Mouse (Mus musculus): ENCODE data around the gene Nrl. TPM values are rescaled to one million over a fixed set of nuclear protein-coding genes. Genes with fewer than 3 reads are reported as not detected.

Nrl gene
- polyA plus RNA-seq, 1 experiment from 2014 or later: not detected

DNA sequence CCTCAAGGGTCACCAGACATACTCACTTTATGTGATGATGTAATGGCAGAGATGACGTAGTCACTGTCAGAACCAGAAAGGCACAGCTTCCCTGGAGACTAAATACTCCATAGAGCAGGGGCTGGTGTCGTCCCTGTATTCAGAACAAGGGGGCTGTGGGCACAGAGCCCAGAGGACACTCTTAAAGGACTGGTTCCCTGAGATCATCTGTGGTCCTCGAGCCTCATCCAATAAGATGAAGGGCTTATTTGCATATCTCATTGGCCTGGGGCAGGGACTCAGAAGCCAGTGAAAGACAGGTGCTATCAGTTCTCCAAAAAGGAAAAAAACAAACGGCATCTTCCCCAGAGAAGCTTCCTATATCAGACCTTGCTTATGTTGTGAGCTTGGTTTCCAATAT, 719 bp downstream of the Nrl start:
- 44% methylated on average over 4 of the region's 4 CpGs for WGBS
- no peak overlapping the region for H3K9ac ChIP-seq (replicated peaks; ENCODE audit: low read depth, low read length)
- no peaks in the 10 kb centered on the region for H3K36me3 ChIP-seq (ENCODE audit: control insufficient read depth, insufficient read depth, low read length)
- H3K4me1 ChIP-seq (ENCODE audit: control insufficient read depth, insufficient read depth, low read length): peaks cover 2% of the 10 kb centered on the region; the same call in 1 of the 2 replicates
- peaks cover 16% of the 10 kb centered on the region; the same call in 1 of the 2 replicates for H3K27me3 ChIP-seq (ENCODE audit: control insufficient read depth, insufficient read depth, low read length)
- H3K4me2 ChIP-seq (replicated peaks; ENCODE audit: low read depth, low read length): no peak overlapping the region
- no peaks in the 10 kb centered on the region for H3K9me3 ChIP-seq (ENCODE audit: control insufficient read depth, low read depth, low read length)
- H3K4me3 ChIP-seq (ENCODE audit: low read depth, low read length): no peak overlapping the region
- ATAC-seq (ENCODE audit: insufficient number of reproducible peaks, insufficient read depth, low FRiP score, low read depth): no peak
- H3K27ac ChIP-seq (ENCODE audit: low read length): no peak overlapping the region

DNA sequence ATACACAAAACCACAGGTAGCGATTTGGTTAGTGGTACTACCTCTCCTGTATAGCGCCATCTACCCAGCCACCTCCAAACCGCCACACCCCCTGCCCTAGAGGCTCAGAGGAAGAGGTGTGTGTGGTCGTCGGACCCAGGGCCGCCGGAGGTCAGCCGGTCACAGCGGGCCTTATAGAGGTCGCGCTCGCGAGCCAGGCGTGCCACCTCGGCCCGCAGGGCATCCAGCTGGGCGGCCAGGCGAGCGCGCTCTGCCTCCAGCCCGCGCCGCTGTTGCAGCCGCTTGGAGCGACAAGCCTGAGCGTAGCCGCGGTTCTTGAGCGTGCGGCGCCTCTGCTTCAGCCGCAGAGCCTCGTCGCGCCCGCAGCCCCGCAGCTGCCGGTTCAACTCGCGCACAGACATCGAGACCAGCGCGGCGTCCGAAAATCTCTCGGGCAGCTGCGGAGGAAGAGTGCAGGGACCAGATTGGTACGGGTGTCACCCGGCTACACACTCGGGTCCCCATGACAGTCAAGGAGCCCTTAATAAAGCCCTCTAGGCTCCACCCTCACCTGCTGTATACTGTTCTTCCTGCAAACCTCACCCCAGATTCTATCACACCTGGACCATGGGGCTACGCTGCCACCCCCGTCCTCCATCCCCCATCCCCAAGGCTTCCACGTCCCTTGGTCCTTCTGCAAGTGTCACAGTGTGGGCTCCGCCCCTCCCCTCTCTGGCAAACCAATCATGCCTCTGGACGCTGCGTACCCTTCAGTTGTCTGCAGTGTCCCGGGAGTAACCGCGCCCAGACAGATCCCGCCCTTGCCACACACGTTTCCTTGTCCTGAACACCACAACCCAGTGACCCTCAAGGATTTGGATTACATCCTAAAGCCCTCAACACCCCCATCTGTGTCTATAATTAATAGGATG, 4.1 kb downstream of the Nrl start:
- Histone ChIP-seq H3K9me3 (ENCODE audit: control insufficient read depth, low read depth, low read length) (no peaks in the 10 kb centered on the region), H3K27me3 (ENCODE audit: control insufficient read depth, insufficient read depth, low read length) (peaks cover 16% of the 10 kb centered on the region; the same call in 1 of the 2 replicates), H3K4me2 (replicated peaks; ENCODE audit: low read depth, low read length) (peak overlapping the region; percentile 85), H3K9ac (replicated peaks; ENCODE audit: low read depth, low read length) (peak overlapping the region; percentile 15; the same call in 1 of the 2 replicates), H3K4me3 (ENCODE audit: low read depth, low read length) (peak overlapping the region; percentile 40), H3K36me3 (ENCODE audit: control insufficient read depth, insufficient read depth, low read length) (no peaks in the 10 kb centered on the region), H3K4me1 (ENCODE audit: control insufficient read depth, insufficient read depth, low read length) (peaks cover 2% of the 10 kb centered on the region; the same call in 1 of the 2 replicates), H3K27ac (ENCODE audit: low read length) (no peak overlapping the region)
- under 1% methylated on average over 61 of the region's 61 CpGs for WGBS
- 0 out of 2 replicates have a peak, but pooled peaks have one; percentile 38 for ATAC-seq (ENCODE audit: insufficient number of reproducible peaks, insufficient read depth, low FRiP score, low read depth)

GRCm38 (mm10) chr14:55519604-55520003, 5.2 kb downstream of the Nrl start:
- H3K4me1 ChIP-seq (ENCODE audit: control insufficient read depth, insufficient read depth, low read length): peaks cover 2% of the 10 kb centered on the region; the same call in 1 of the 2 replicates
- no peak overlapping the region for H3K4me3 ChIP-seq (ENCODE audit: low read depth, low read length)
- H3K9me3 ChIP-seq (ENCODE audit: control insufficient read depth, low read depth, low read length): no peaks in the 10 kb centered on the region
- no peaks in the 10 kb centered on the region for H3K36me3 ChIP-seq (ENCODE audit: control insufficient read depth, insufficient read depth, low read length)
- no peak for ATAC-seq (ENCODE audit: insufficient number of reproducible peaks, insufficient read depth, low FRiP score, low read depth)
- peaks cover 16% of the 10 kb centered on the region; the same call in 1 of the 2 replicates for H3K27me3 ChIP-seq (ENCODE audit: control insufficient read depth, insufficient read depth, low read length)
- 72% methylated on average over 4 of the region's 4 CpGs for WGBS
- H3K9ac ChIP-seq (replicated peaks; ENCODE audit: low read depth, low read length): no peak overlapping the region
- no peak overlapping the region for H3K4me2 ChIP-seq (replicated peaks; ENCODE audit: low read depth, low read length)
- H3K27ac ChIP-seq (ENCODE audit: low read length): no peak overlapping the region

- H3K36me3 ChIP-seq (ENCODE audit: control insufficient read depth, insufficient read depth, low read length): no peaks in the 10 kb centered on the region
- peaks cover 2% of the 10 kb centered on the region; the same call in 1 of the 2 replicates for H3K4me1 ChIP-seq (ENCODE audit: control insufficient read depth, insufficient read depth, low read length)
- H3K9me3 ChIP-seq (ENCODE audit: control insufficient read depth, low read depth, low read length): no peaks in the 10 kb centered on the region
- peaks cover 16% of the 10 kb centered on the region; the same call in 1 of the 2 replicates for H3K27me3 ChIP-seq (ENCODE audit: control insufficient read depth, insufficient read depth, low read length)
- no peak overlapping the region for H3K27ac ChIP-seq (ENCODE audit: low read length)
- no peak for ATAC-seq (ENCODE audit: insufficient number of reproducible peaks, insufficient read depth, low FRiP score, low read depth)
- H3K4me2 ChIP-seq (replicated peaks; ENCODE audit: low read depth, low read length): no peak overlapping the region
- no peak overlapping the region for H3K9ac ChIP-seq (replicated peaks; ENCODE audit: low read depth, low read length)
- 44% methylated on average over 2 of the region's 2 CpGs for WGBS
- no peak overlapping the region for H3K4me3 ChIP-seq (ENCODE audit: low read depth, low read length)
Observed at GRCm38 (mm10) chr14:55518897-55519296, 5.9 kb downstream of the Nrl start.

GRCm38 (mm10) chr14:55515846-55516245, 8.9 kb downstream of the Nrl start:
- H3K36me3 ChIP-seq (ENCODE audit: control insufficient read depth, insufficient read depth, low read length): no peaks in the 10 kb centered on the region
- peaks cover 2% of the 10 kb centered on the region; the same call in 1 of the 2 replicates for H3K4me1 ChIP-seq (ENCODE audit: control insufficient read depth, insufficient read depth, low read length)
- peaks cover 10% of the 10 kb centered on the region; the same call in 1 of the 2 replicates for H3K27me3 ChIP-seq (ENCODE audit: control insufficient read depth, insufficient read depth, low read length)
- no peak overlapping the region for H3K27ac ChIP-seq (ENCODE audit: low read length)
- no peak overlapping the region for H3K9ac ChIP-seq (replicated peaks; ENCODE audit: low read depth, low read length)
- no peak overlapping the region for H3K4me2 ChIP-seq (replicated peaks; ENCODE audit: low read depth, low read length)
- no peak for ATAC-seq (ENCODE audit: insufficient number of reproducible peaks, insufficient read depth, low FRiP score, low read depth)
- H3K9me3 ChIP-seq (ENCODE audit: control insufficient read depth, low read depth, low read length): no peaks in the 10 kb centered on the region
- WGBS: 88% methylated on average over 4 of the region's 4 CpGs
- no peak overlapping the region for H3K4me3 ChIP-seq (ENCODE audit: low read depth, low read length)

DNA sequence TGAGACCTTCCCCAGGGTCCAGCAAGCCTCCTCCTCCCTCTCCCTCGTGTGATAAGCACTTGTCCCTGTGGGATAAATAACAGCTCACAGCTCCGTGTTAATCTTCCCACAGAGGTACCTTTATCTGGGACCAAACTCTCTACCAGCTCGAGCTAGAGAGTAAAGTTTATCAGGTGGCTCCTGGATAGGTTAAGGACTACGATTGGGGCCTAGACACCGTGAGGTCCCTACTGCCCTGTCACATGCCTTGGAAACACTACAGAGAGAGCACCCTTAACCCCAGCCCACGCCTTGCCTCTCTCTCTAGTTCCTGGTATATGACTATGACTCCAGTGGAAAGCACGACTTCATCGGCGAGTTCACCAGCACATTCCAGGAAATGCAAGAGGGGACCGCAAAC, 10.9 kb downstream of the Nrl start:
- no peak overlapping the region for H3K27ac ChIP-seq (ENCODE audit: low read length)
- ATAC-seq (ENCODE audit: insufficient number of reproducible peaks, insufficient read depth, low FRiP score, low read depth): no peak
- no peaks in the 10 kb centered on the region for H3K36me3 ChIP-seq (ENCODE audit: control insufficient read depth, insufficient read depth, low read length)
- H3K4me1 ChIP-seq (ENCODE audit: control insufficient read depth, insufficient read depth, low read length): no peaks in the 10 kb centered on the region
- H3K4me3 ChIP-seq (ENCODE audit: low read depth, low read length): no peak overlapping the region
- 60% methylated on average over 10 of the region's 10 CpGs for WGBS
- H3K27me3 ChIP-seq (ENCODE audit: control insufficient read depth, insufficient read depth, low read length): 0 out of 2 replicates have a peak, but pooled peaks cover 5% of the 10 kb centered on the region
- no peaks in the 10 kb centered on the region for H3K9me3 ChIP-seq (ENCODE audit: control insufficient read depth, low read depth, low read length)
- H3K4me2 ChIP-seq (replicated peaks; ENCODE audit: low read depth, low read length): no peak overlapping the region
- no peak overlapping the region for H3K9ac ChIP-seq (replicated peaks; ENCODE audit: low read depth, low read length)

GRCm38 (mm10) chr14:55511037-55511436, 13.7 kb downstream of the Nrl start:
- Histone ChIP-seq H3K4me2 (replicated peaks; ENCODE audit: low read depth, low read length) (no peak overlapping the region), H3K27ac (ENCODE audit: low read length) (no peak overlapping the region), H3K4me1 (ENCODE audit: control insufficient read depth, insufficient read depth, low read length) (no peaks in the 10 kb centered on the region), H3K9me3 (ENCODE audit: control insufficient read depth, low read depth, low read length) (no peaks in the 10 kb centered on the region), H3K36me3 (ENCODE audit: control insufficient read depth, insufficient read depth, low read length) (no peaks in the 10 kb centered on the region), H3K4me3 (ENCODE audit: low read depth, low read length) (no peak overlapping the region), H3K27me3 (ENCODE audit: control insufficient read depth, insufficient read depth, low read length) (0 out of 2 replicates have a peak, but pooled peaks cover 5% of the 10 kb centered on the region), H3K9ac (replicated peaks; ENCODE audit: low read depth, low read length) (no peak overlapping the region)
- 54% methylated on average over 7 of the region's 7 CpGs for WGBS
- 0 out of 2 replicates have a peak, but pooled peaks have one; percentile 15 for ATAC-seq (ENCODE audit: insufficient number of reproducible peaks, insufficient read depth, low FRiP score, low read depth)

DNA sequence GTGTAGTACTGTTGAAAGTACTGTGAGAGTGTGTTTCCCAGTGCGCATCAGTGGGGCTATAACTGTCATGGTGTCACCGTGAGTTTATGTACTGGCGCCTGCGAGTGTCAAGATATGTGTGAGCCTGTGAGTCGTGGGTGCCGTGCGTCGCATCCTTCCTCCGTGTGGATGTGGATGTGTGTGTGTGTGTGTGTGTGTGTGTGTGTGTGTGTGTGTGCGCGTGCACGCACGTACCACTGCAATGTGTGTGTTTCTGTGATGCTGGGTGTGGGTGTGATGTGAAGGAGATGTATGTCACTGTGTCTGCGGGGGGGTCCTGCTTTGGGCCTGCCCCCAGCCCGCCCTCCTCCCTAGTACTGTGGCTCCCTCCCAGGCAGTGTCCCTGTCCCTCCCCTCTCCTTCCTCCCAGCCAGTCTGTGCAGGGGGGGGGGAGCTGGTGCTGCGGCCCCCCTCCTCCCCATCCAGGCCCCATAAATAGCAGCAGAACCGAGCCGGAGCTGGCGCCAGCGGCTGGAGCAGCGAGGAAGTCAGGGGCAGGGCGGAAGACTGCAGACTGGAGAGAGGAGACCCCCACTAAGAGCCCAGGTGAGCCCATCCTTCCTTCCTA, 14.6 kb downstream of the Nrl start, which contains the start of gene Cpne6:
Gene Cpne6, plus strand, starts transcription at position 321 of the 607 bp plus-strand sequence.
- 65% methylated on average over 22 of the region's 22 CpGs for WGBS
- Histone ChIP-seq H3K4me3 (ENCODE audit: low read depth, low read length) (no peak within 1 kb of the TSS), H3K4me2 (replicated peaks; ENCODE audit: low read depth, low read length) (no peak within 1 kb of the TSS), H3K4me1 (ENCODE audit: control insufficient read depth, insufficient read depth, low read length) (no peaks in the 10 kb centered on the region), H3K9me3 (ENCODE audit: control insufficient read depth, low read depth, low read length) (no peaks in the 10 kb centered on the region), H3K9ac (replicated peaks; ENCODE audit: low read depth, low read length) (no peak within 1 kb of the TSS), H3K27ac (ENCODE audit: low read length) (no peak within 1 kb of the TSS), H3K27me3 (ENCODE audit: control insufficient read depth, insufficient read depth, low read length) (0 out of 2 replicates have a peak, but pooled peaks cover 5% of the 10 kb centered on the region), H3K36me3 (ENCODE audit: control insufficient read depth, insufficient read depth, low read length) (no peaks in the 10 kb centered on the region)
- ATAC-seq (ENCODE audit: insufficient number of reproducible peaks, insufficient read depth, low FRiP score, low read depth): 0 out of 2 replicates have a peak, but pooled peaks have one; percentile 30
